Mouse (Mus musculus) embryonic facial prominence, embryonic 14.5 days (tissue): ENCODE measurements around the gene Clpx. TPM values are rescaled to one million over a fixed set of nuclear protein-coding genes. Genes with fewer than 3 reads are reported as not detected.

Experiments
- ATAC-seq: fragments of 200-750 bp; cut with Nextera tagmentation; 2 replicates; pipeline ENCODE4 v1.8.0; 2017; ENCODE audit warnings: low read depth, moderate number of reproducible peaks, moderate TSS enrichment
- DNase-seq: peaks from one replicate; pipeline ENCODE4 v3.0.0-alpha.2; 2015; ENCODE audit warnings: low spot score
- H3K27ac ChIP-seq: fragments of 300-500 bp; sonication (generic); replicated peaks from 2 replicates; pipeline ENCODE4 v1.5.1; 2014; ENCODE audit warnings: low read depth, mild to moderate bottlenecking, low read length, moderate library complexity
- H3K27me3 ChIP-seq: fragments of 300-500 bp; sonication (generic); replicated peaks from 2 replicates; pipeline ENCODE4 v1.6.1; 2014; ENCODE audit warnings: low read length; ENCODE audit not compliant: control insufficient read depth, insufficient read depth
- H3K36me3 ChIP-seq: fragments of 300-500 bp; sonication (generic); 2 replicates; pipeline ENCODE4 v1.6.1; 2014; ENCODE audit warnings: low read length, mixed read lengths; ENCODE audit not compliant: control insufficient read depth, insufficient read depth
- H3K4me1 ChIP-seq: fragments of 300-500 bp; sonication (generic); 2 replicates; pipeline ENCODE4 v1.6.1; 2014; ENCODE audit warnings: antibody characterized with exemption, low read length; ENCODE audit not compliant: control insufficient read depth, insufficient read depth
- H3K4me2 ChIP-seq: fragments of 300-500 bp; sonication (generic); 2 replicates; pipeline ENCODE4 v1.6.1; 2014; ENCODE audit warnings: low read depth, mild to moderate bottlenecking, low read length, moderate library complexity, mixed read lengths
- H3K4me3 ChIP-seq: fragments of 300-500 bp; sonication (generic); 2 replicates; pipeline ENCODE4 v1.5.1; 2014; ENCODE audit warnings: low read depth, mild to moderate bottlenecking, low read length
- H3K9ac ChIP-seq: fragments of 300-500 bp; sonication (generic); 2 replicates; pipeline ENCODE4 v1.6.1; 2014; ENCODE audit warnings: low read depth, mild to moderate bottlenecking, low read length, moderate library complexity, mixed read lengths
- H3K9me3 ChIP-seq: fragments of 300-500 bp; sonication (generic); 2 replicates; pipeline ENCODE4 v1.6.1; 2016; ENCODE audit warnings: low read length; ENCODE audit not compliant: control insufficient read depth
- WGBS: fragments of 180-500 bp; shearing (Covaris S2); extraction: QIAGEN DNeasy Blood & Tissue Kit; methylation state at CpG from one replicate; pipeline ENCODE4 v1.1.7; 2014; 5-methylcytosine and 5-hydroxymethylcytosine counted together
- polyA plus RNA-seq: library from polyadenylated mRNA; unstranded; fragments of >200 nt; fragmentation: Nextera tagmentation; extraction: Ambion mirVana; gene quantifications from 2 replicates; pipeline ENCODE4 v1.2.1, GENCODE M21; 2014

Clpx gene
- polyA plus RNA-seq, 1 experiment from 2014 or later, result 55.8 TPM

GRCm38 (mm10) chr9:65299650-65300049 is 5.6 kb downstream of the Clpx start:
- peaks cover 58% of the 10 kb centered on the region for H3K36me3 ChIP-seq
- no peak overlapping the region for H3K4me3 ChIP-seq
- H3K27me3 ChIP-seq, result no peaks in the 10 kb centered on the region
- WGBS, result 94% methylated on average over 7 of the region's 7 CpGs
- H3K4me1 ChIP-seq, result peaks cover 8% of the 10 kb centered on the region
- DNase-seq, result no peak
- no peak overlapping the region for H3K4me2 ChIP-seq
- no peak overlapping the region for H3K9ac ChIP-seq
- ATAC-seq, result no peak
- H3K27ac ChIP-seq, result no peak overlapping the region
- H3K9me3 ChIP-seq, result no peaks in the 10 kb centered on the region

- Histone ChIP-seq H3K9me3 (no peaks in the 10 kb centered on the region), H3K4me3 (no peak overlapping the region), H3K4me2 (no peak overlapping the region), H3K27ac (no peak overlapping the region), H3K36me3 (peaks cover 80% of the 10 kb centered on the region), H3K27me3 (no peaks in the 10 kb centered on the region), H3K9ac (no peak overlapping the region), H3K4me1 (no peaks in the 10 kb centered on the region)
- 92% methylated on average over 4 of the region's 4 CpGs for WGBS
- no peak for DNase-seq
- ATAC-seq, result no peak
These were observed 8.4 kb downstream of the Clpx start for GRCm38 (mm10) chr9:65302327-65302983.

GRCm38 (mm10) chr9:65303586-65303985 is 9.5 kb downstream of the Clpx start:
- ATAC-seq (no peak), DNase-seq (no peak)
- H3K36me3 ChIP-seq, result peaks cover 84% of the 10 kb centered on the region
- no peak overlapping the region for H3K9ac ChIP-seq
- H3K27ac ChIP-seq, result no peak overlapping the region
- H3K4me1 ChIP-seq, result no peaks in the 10 kb centered on the region
- no peaks in the 10 kb centered on the region for H3K27me3 ChIP-seq
- no peak overlapping the region for H3K4me2 ChIP-seq
- H3K4me3 ChIP-seq, result no peak overlapping the region
- no peaks in the 10 kb centered on the region for H3K9me3 ChIP-seq
- 99% methylated on average over 4 of the region's 4 CpGs for WGBS

GRCm38 (mm10) chr9:65304300-65304699 is 10.2 kb downstream of the Clpx start:
- H3K36me3 ChIP-seq, result peaks cover 89% of the 10 kb centered on the region
- no peak overlapping the region for H3K27ac ChIP-seq
- no peak overlapping the region for H3K4me2 ChIP-seq
- ATAC-seq (no peak), DNase-seq (no peak)
- H3K4me3 ChIP-seq, result no peak overlapping the region
- WGBS, result 74% methylated on average over 4 of the region's 4 CpGs
- H3K27me3 ChIP-seq, result no peaks in the 10 kb centered on the region
- no peaks in the 10 kb centered on the region for H3K4me1 ChIP-seq
- H3K9me3 ChIP-seq, result no peaks in the 10 kb centered on the region
- no peak overlapping the region for H3K9ac ChIP-seq

- Histone ChIP-seq H3K9me3 (no peaks in the 10 kb centered on the region), H3K4me2 (no peak overlapping the region), H3K4me3 (no peak overlapping the region), H3K9ac (no peak overlapping the region), H3K27ac (no peak overlapping the region), H3K27me3 (no peaks in the 10 kb centered on the region), H3K36me3 (peaks cover 80% of the 10 kb centered on the region), H3K4me1 (no peaks in the 10 kb centered on the region)
- no peak for ATAC-seq
- whole genome bisulfite sequencing, result 93% methylated on average over 2 of the region's 2 CpGs
- no peak for DNase-seq
These were observed 12.6 kb downstream of the Clpx start for GRCm38 (mm10) chr9:65306672-65307071.

- Histone ChIP-seq H3K9me3 (no peaks in the 10 kb centered on the region), H3K4me3 (no peak overlapping the region), H3K27me3 (no peaks in the 10 kb centered on the region), H3K27ac (no peak overlapping the region), H3K9ac (no peak overlapping the region), H3K4me2 (no peak overlapping the region), H3K36me3 (peaks cover 80% of the 10 kb centered on the region), H3K4me1 (no peaks in the 10 kb centered on the region)
- ATAC-seq, result no peak
- DNase-seq, result no peak
- 93% methylated on average over 1 of the region's 1 CpGs for WGBS
These were observed 14.0 kb downstream of the Clpx start for GRCm38 (mm10) chr9:65308011-65308410.

GRCm38 (mm10) chr9:65312669-65313357 is 18.8 kb downstream of the Clpx start:
- Histone ChIP-seq H3K4me3 (no peak overlapping the region), H3K36me3 (peaks cover 70% of the 10 kb centered on the region), H3K4me1 (no peaks in the 10 kb centered on the region), H3K27me3 (no peaks in the 10 kb centered on the region), H3K9ac (no peak overlapping the region), H3K4me2 (no peak overlapping the region), H3K9me3 (no peaks in the 10 kb centered on the region), H3K27ac (no peak overlapping the region)
- DNase-seq (no peak), ATAC-seq (no peak)
- 97% methylated on average over 4 of the region's 4 CpGs for WGBS

GRCm38 (mm10) chr9:65313846-65314245 is 19.8 kb downstream of the Clpx start:
- no peak for ATAC-seq

More at GRCm38 (mm10) chr9:65313846-65314245, 19.8 kb downstream of the Clpx start:
- H3K27me3 ChIP-seq, result no peaks in the 10 kb centered on the region
- H3K9me3 ChIP-seq, result no peaks in the 10 kb centered on the region
- no peak overlapping the region for H3K9ac ChIP-seq
- H3K4me1 ChIP-seq, result no peaks in the 10 kb centered on the region
- H3K27ac ChIP-seq, result no peak overlapping the region
- H3K4me3 ChIP-seq, result no peak overlapping the region
- 90% methylated on average over 1 of the region's 1 CpGs for WGBS
- no peak for DNase-seq
- H3K36me3 ChIP-seq, result peaks cover 68% of the 10 kb centered on the region
- H3K4me2 ChIP-seq, result no peak overlapping the region
